Mouse (Mus musculus): ENCODE measurements around the gene Hhatl.

Gene Hhatl

DNA sequence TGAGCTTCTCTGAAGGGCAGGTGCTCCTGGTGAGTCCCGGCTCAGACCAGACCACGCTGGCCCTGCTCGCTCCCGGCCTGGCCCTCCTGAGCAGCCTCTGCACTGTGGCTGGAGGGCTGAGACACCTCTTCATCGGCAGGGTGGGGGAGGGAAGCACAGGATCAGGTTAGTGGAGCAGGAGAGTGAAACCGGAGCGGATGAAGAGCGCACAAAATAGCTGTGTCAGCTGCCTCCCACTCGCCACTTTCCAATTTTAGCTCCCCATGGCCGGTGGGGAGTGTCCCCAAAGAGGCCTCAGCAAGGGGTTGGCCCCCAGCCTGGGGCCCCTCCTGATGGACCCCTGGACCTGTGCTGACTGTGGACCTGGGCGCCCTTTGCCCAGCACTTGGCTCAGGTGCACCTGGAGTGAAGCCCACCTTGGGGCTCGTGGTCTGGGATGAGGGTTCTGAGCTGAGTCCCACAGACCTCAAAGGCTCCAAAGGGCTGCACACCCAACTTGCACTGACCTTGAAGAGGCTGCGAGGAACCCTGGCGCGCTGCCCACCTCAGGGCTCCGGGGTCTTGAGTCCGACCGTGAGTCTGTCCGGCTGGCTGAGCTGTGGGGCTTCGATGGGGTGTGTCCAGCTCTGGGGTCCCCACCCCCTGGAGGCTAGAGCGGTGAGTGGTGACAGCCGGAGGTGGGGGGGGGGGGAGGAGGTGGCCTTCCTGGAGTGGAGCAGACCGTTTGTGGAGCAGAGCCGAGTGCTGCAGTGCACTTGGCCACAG, at the start of gene Hhatl:
Hhatl (minus strand) TSS at position 751 of the 765 bp plus-strand sequence.
- DNase-seq (ENCODE audit: low spot score): no peak

DNA sequence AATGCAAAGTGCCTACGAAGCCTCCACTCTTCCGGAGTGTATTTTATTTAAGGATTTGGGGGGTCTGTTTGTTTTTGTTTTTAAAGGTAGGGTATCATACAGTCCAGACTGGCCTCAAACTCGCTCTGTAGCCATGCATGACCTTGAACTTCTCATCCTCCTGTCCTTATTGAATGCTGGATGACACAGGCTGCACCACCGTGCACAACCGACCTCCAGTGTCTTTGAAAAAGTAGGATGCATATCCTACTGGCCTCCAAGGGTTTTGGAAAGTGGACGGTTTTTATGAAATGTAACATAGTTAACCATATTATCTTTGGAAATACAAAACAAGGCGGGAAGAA, 47.3 kb upstream of the Hhatl start:
- no peak for DNase-seq (ENCODE audit: low spot score)

GRCm38 (mm10) chr9:121838829-121839621, 46.7 kb upstream of the Hhatl start, which contains the start of gene Ccdc13:
Gene Ccdc13 (minus strand): TSS chr9:121839461.
- DNase-seq (ENCODE audit: low spot score): peak; percentile 54

DNA sequence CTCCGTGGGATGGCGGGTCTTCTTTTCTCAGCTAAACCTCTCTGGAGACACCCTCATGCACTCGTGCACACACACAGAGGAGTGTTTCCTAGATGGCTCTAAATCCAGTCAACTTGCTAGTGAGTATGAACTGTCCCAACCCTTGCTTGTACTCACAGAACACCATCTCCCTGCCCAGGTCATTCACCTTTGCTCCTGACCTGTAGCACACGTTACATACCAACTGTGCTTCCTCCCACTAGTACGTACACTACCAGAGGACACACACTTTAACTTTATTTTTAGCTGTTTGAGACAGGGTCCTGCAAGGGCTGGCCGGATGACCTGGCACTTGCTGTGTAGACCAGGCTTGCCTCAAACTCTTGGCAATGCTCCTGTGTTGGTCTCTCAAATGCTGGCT, 45.7 kb upstream of the Hhatl start:
- DNase-seq (ENCODE audit: low spot score): no peak

- no peak for DNase-seq (ENCODE audit: low spot score)
Observed at GRCm38 (mm10) chr9:121833825-121834224, 41.5 kb upstream of the Hhatl start.

- DNase-seq (ENCODE audit: low spot score): no peak
Observed at GRCm38 (mm10) chr9:121830956-121831293, 38.6 kb upstream of the Hhatl start.

- DNase-seq (ENCODE audit: low spot score): no peak
Observed at GRCm38 (mm10) chr9:121830243-121830955, 38.1 kb upstream of the Hhatl start.

- DNase-seq (ENCODE audit: low spot score): no peak
Observed at GRCm38 (mm10) chr9:121829270-121829992, 37.1 kb upstream of the Hhatl start.

- no peak for DNase-seq (ENCODE audit: low spot score)
Observed at GRCm38 (mm10) chr9:121828314-121828713, 36.0 kb upstream of the Hhatl start.

DNA sequence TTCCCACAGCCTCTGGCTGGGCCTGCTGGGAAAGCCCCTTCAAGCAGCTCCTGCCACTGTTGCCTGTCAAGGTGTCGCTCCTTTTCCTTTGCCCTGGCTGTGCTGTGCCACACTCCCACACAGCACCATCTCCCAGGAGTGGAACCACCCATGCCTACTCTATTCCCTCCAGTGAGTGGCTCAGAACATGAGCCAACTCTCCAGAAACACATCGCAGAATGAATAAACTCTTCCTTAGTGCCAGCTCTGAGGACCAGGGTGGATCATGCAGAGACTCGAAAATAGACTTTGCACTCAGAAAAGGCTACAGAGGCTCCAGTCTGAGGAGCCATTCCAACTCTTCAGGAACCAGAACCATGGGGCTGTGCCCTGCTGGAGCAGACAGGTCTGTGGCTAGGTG, 34.0 kb upstream of the Hhatl start:
- DNase-seq (ENCODE audit: low spot score): no peak

- DNase-seq (ENCODE audit: low spot score): no peak
Observed at GRCm38 (mm10) chr9:121823991-121824390, 31.7 kb upstream of the Hhatl start.

GRCm38 (mm10) chr9:121823051-121823450, 30.7 kb upstream of the Hhatl start:
- no peak for DNase-seq (ENCODE audit: low spot score)

DNA sequence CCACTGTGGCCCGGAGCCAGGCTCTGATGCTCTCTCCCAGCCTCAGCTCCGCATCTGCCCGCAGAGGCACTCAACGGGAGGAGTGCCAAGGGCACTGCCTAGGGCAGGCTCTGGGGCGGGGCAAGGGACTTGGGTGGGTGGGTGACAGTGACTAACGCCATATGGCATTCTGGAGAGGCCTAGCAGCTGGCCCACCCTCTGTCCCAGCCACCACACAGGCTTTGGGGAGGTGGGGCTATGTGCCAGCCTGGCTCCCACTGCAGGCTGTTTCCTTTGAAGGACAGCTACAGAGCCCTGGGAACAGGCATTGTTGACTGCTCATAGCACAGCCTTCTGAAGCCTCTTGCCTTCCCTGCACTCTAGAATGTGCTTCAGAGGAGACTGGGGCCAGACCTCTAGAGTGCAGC, 30.3 kb upstream of the Hhatl start:
- no peak for DNase-seq (ENCODE audit: low spot score)

DNA sequence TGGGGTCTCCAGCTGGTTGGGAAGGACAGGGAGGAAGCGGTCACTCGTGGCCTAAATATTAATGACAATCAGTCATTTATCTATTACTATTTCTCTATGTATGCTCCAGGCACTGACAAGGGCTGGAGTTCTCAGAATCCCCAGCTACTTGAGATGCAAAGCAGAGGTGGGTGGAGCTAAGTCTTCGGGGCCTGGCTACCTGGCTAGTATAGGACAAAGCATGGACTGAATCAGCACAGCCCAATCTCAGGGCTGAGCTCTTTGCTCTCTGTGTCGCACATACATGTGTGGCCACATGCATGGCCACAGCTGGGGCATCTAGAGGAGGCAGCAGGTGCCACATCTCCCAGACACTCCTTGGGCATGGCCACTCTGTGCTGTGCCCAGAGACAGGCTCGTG, 28.5 kb upstream of the Hhatl start:
- no peak for DNase-seq (ENCODE audit: low spot score)

DNA sequence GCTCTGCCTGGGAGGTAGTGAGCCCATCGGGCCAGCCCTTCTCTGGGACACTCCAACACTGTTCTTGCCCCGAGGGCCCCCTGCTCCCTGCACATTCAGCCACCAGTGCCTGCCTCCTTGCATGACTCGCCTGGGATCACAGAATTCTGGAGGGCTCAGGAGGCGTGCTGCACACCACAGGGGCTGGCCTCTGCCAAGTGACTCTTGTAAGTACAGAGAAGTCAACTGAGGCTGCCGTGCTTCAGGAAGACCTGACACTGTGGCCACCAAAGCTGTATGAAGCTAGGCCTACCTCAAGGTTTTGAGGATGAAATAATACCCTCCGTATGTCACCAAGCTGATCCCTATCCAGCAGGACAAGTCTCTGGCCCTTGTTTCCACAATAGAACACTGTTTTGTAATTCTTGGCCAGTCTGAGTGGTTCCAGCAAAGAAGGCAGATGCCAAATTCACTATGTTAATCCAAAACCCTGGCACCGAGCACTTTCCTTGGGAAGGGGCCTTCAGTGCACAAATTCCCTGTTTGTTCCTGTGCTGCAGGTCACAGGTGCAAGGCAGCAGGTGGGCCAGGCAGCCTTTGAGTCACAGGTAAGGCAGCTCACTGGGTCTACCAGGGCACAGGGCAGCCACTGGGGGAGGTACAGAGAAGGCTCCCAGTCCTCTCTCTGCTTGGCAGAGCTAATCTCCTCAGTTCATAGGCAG, 27.6 kb upstream of the Hhatl start:
- DNase-seq (ENCODE audit: low spot score): no peak

DNA sequence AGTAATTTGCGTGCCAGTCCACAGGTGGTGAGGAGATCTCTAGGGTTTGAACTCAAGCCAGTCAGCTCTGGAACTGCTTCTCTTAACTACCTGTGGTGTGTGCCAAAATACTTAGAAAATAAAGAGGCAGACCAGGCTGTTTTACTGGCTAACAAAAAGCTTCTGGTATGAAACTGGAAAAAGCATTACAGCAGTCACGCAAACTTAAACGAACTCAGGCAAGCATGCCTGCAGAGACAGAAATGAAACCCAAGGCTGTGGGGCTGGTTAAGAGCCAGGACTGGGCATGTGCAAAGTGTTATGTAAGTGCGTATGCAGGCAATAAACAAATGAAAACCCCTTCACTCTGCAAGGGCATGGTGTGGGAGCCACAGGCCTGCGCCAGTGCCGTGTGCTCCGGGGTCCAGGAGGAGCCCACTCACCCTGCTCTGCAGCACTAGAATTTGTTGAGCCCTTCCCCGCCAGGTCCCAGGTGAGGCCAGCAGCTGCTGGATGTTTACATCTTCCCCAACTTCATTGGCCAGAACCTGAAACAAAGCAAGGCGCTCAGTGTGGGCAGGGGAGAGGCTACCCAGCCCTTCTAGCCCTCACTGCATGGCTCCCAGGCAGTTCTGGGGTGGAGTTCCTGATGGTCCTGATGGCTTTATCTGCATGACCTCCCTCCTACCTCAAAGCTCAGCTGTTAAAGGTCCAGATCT, 26.9 kb upstream of the Hhatl start:
- DNase-seq (ENCODE audit: low spot score): no peak

DNA sequence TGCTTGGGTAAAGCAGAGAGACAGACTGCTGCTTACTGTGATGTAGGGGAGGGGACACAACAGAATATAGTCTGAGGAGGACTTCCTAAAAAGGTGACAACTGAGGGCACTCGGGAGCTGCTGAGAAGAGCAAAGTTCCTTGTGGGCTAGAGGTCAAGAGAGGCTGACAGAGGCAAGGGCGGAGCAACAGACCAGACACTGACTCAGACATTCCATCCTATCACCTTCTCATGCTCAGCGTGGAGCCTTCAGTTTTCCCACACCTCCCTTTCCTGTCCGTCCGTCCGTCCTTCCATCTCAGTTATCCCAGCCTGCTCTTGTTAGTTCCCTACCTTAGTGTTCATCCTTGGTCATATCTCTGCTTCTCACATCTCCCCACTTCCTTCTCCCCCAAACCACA, 22.9 kb upstream of the Hhatl start:
- DNase-seq (ENCODE audit: low spot score): no peak

DNA sequence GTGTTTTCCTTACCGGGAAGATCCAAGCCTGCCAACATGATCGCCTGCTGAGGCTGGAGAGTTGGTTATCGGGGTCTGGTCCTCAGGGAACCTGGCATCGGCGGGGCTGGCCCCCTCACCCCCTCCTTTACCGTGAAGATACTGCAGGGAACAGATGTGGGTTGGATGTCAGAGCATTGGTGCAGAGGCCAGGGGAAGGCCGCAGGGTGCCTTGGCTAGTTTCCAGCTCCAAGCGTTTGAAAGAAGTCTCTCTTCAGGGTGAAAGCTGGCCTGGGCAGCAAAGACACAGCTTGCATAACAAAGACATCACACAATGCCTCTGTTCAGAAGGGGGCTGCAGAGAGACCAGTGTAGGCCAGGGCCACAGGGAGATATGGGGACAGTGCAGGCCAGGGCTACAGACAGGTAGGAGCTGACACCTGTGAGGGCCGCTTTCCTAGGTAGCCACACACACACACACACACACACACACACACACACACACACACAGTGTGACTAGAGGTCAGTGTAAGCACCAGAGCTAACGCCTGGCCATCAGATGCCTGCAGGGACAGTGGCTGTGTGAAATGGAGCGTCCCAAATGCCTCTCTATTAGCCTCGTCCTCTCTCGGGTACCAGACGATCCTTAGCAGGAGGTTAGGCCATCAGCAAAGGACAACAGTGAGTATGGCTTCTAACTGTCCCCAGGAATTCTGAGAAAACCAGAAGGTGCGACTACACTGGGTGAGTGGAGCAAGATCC, 17.9 kb upstream of the Hhatl start:
- no peak for DNase-seq (ENCODE audit: low spot score)

DNA sequence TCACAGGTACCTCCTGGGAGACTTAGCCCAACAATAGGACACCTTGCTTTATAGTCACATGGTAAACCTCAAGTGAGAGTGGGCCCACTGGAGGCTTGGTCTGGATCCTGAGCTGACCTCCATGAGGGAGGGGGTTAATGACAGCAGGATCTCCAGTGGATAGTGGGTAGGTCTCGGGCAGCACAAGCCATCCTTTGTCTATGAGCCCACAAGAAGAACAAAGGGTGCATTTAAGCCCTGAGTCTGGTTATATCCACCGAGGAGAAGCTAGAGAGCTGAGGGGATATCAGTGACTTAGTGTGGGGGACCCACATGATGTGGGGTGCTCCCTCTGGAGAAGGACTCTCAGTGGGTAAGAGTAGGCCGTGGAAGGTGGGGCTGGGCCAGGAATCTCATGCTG, 16.2 kb upstream of the Hhatl start:
- DNase-seq (ENCODE audit: low spot score): no peak

- DNase-seq (ENCODE audit: low spot score): no peak
Observed at GRCm38 (mm10) chr9:121807947-121808346, 15.6 kb upstream of the Hhatl start.
